Mouse (Mus musculus): ENCODE measurements around the gene Gm3854.

- TF ChIP-seq USF1 (IDR thresholded peaks at IDR 0.05; ENCODE audit: low read depth) = no peak
- no peak for TF ChIP-seq CTCF (IDR thresholded peaks at IDR 0.05; ENCODE audit: control insufficient read depth, insufficient read depth, insufficient read length)
- no peak for TF ChIP-seq MAX (IDR thresholded peaks at IDR 0.05)
- TF ChIP-seq CEBPB (IDR thresholded peaks at IDR 0.05; ENCODE audit: low read depth) = no peak
- TF ChIP-seq MYOG (IDR thresholded peaks at IDR 0.05; ENCODE audit: control insufficient read depth, extremely low read depth, insufficient read length) = no peak
- no peak for TF ChIP-seq FOSL1 (IDR thresholded peaks at IDR 0.05; ENCODE audit: insufficient read depth, low read length, poor library complexity, severe bottlenecking)
Observed at GRCm38 (mm10) chr7:6389449-6389848, 45.9 kb downstream of the Gm3854 start.
